Mouse (Mus musculus) limb, embryonic 11.5 days (tissue): ENCODE results near the gene Sema5a. TPM values are rescaled to one million over a fixed set of nuclear protein-coding genes. Genes with fewer than 3 reads are reported as not detected.

Experiments used
- ATAC-seq: fragments of 200-750 bp; cut with Nextera tagmentation; 2 replicates; pipeline ENCODE4 v1.8.0; 2017; ENCODE audit warnings: low read depth; ENCODE audit not compliant: insufficient number of reproducible peaks, low FRiP score, low TSS enrichment
- DNase-seq: peaks from one replicate; pipeline ENCODE4 v3.0.0-alpha.2; 2015; ENCODE audit warnings: low spot score
- H3K27ac ChIP-seq: fragments of 300-500 bp; sonication (generic); replicated peaks from 2 replicates; pipeline ENCODE4 v1.5.1; 2014; ENCODE audit warnings: low read depth, mild to moderate bottlenecking, low read length
- H3K27me3 ChIP-seq: fragments of 300-500 bp; sonication (generic); 2 replicates; pipeline ENCODE4 v1.6.1; 2014; ENCODE audit warnings: mild to moderate bottlenecking, low read length, mixed read lengths; ENCODE audit not compliant: control insufficient read depth, insufficient read depth
- H3K36me3 ChIP-seq: fragments of 300-500 bp; sonication (generic); 2 replicates; pipeline ENCODE4 v1.6.1; 2014; ENCODE audit warnings: mild to moderate bottlenecking, low read length, moderate library complexity, mixed read lengths; ENCODE audit not compliant: control insufficient read depth, insufficient read depth
- H3K4me1 ChIP-seq: fragments of 300-500 bp; sonication (generic); 2 replicates; pipeline ENCODE4 v1.6.1; 2014; ENCODE audit warnings: low read length, mixed read lengths; ENCODE audit not compliant: control insufficient read depth, insufficient read depth
- H3K4me2 ChIP-seq: fragments of 300-500 bp; sonication (generic); 2 replicates; pipeline ENCODE4 v1.6.1; 2014; ENCODE audit warnings: low read depth, mild to moderate bottlenecking, moderate library complexity; ENCODE audit not compliant: severe bottlenecking
- H3K4me3 ChIP-seq: fragments of 300-500 bp; sonication (generic); 2 replicates; pipeline ENCODE4 v1.5.1; 2014; ENCODE audit warnings: low read depth, low read length
- H3K9ac ChIP-seq: fragments of 300-500 bp; sonication (generic); 2 replicates; pipeline ENCODE4 v1.6.1; 2014; ENCODE audit warnings: mild to moderate bottlenecking, low read length
- H3K9me3 ChIP-seq: fragments of 300-500 bp; sonication (generic); 2 replicates; pipeline ENCODE4 v1.6.1; 2016; ENCODE audit warnings: low read length; ENCODE audit not compliant: control insufficient read depth
- WGBS: fragments of 180-500 bp; shearing (Covaris S2); extraction: QIAGEN DNeasy Blood & Tissue Kit; methylation state at CpG from one replicate; pipeline ENCODE4 v1.1.7; 2014; 5-methylcytosine and 5-hydroxymethylcytosine counted together
- polyA plus RNA-seq: library from polyadenylated mRNA; unstranded; fragments of >200 nt; fragmentation: Nextera tagmentation; extraction: Ambion mirVana; gene quantifications from 2 replicates; pipeline ENCODE4 v1.2.1, GENCODE M21; 2014

The Sema5a gene
- polyA plus RNA-seq, 1 experiment from 2014 or later, result 21.4 TPM

DNA sequence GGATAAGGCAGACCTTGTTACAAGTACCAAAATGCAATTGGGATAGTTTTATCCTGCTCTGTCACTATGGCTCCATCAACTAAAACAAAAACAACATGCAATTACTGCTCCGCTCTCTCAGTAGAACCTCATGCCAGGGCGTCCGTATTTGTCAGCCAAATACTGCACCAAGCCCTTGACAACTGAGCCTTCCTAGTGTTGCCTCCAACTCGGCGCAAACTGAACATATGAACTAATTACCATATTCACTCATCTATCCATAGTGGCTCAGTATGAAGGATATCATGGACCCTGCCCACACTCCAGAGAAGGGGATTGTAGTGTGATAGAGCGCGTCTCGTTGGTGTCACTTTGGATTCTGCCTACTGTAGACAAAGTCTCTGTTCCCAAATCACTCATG lies 389.1 kb downstream of the Sema5a start:
- Histone ChIP-seq H3K27me3 (no peaks in the 10 kb centered on the region), H3K9ac (no peak overlapping the region), H3K36me3 (no peaks in the 10 kb centered on the region), H3K9me3 (no peaks in the 10 kb centered on the region), H3K4me1 (no peaks in the 10 kb centered on the region), H3K4me2 (no peak overlapping the region), H3K27ac (no peak overlapping the region), H3K4me3 (no peak overlapping the region)
- DNase-seq (no peak), ATAC-seq (no peak)
- 98% methylated on average over 8 of the region's 8 CpGs for WGBS

DNA sequence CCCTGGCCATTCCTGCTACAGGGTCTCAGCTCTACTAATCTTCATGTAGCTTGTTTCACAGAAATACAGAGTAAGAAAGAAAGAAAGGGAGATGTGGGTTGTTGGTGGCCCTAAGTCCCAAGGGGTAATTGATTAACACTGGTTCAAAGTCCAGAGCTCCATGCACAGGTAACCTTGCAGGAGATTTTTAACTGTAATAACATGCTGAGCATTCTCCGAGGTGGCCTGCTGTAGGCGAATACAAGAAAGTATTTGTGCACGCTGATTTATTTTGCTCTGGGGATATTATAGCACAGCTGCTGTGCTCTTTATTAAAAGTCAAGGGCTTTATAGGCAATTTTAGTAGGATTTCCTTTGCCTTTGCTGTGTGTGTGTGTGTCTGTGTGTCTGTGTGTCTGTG lies 393.3 kb downstream of the Sema5a start:
- Histone ChIP-seq H3K9ac (no peak overlapping the region), H3K27me3 (no peaks in the 10 kb centered on the region), H3K4me1 (no peaks in the 10 kb centered on the region), H3K27ac (no peak overlapping the region), H3K36me3 (no peaks in the 10 kb centered on the region), H3K4me3 (no peak overlapping the region), H3K9me3 (no peaks in the 10 kb centered on the region), H3K4me2 (no peak overlapping the region)
- WGBS, result 62% methylated on average over 3 of the region's 3 CpGs
- ATAC-seq, result no peak
- DNase-seq, result no peak

DNA sequence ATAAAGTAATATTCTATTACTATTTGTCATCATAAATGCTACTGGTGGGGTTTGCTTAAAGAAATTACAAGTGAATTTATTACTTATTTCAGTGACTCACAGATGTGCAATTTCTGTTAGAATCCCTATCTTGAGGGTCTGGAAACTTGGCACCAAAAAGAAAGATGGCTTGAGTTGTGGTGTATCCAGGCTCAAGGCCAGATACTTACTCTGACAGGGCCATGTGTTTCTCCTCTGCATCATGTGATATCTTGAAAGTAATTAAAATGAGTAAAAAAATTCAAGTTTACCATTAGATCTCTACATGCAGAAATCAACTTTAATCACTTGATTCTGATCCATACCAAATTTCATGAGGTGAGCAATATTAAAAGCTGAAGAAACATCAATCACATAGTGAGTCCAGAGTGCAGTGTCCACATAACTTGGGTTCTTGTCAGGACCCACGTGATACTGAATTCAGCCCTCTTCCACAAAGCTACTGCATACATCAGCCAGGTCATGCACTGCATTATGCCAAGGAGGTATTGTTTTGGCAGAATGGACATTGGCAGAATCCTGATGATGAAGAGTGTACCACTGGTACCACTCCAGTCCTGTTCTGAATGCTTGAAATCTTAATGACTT lies 402.6 kb downstream of the Sema5a start:
- Histone ChIP-seq H3K36me3 (no peaks in the 10 kb centered on the region), H3K4me1 (no peaks in the 10 kb centered on the region), H3K27me3 (no peaks in the 10 kb centered on the region), H3K9ac (no peak overlapping the region), H3K4me2 (no peak overlapping the region), H3K27ac (no peak overlapping the region), H3K9me3 (no peaks in the 10 kb centered on the region), H3K4me3 (no peak overlapping the region)
- 71% methylated on average over 1 of the region's 1 CpGs for WGBS
- DNase-seq (no peak), ATAC-seq (no peak)

DNA sequence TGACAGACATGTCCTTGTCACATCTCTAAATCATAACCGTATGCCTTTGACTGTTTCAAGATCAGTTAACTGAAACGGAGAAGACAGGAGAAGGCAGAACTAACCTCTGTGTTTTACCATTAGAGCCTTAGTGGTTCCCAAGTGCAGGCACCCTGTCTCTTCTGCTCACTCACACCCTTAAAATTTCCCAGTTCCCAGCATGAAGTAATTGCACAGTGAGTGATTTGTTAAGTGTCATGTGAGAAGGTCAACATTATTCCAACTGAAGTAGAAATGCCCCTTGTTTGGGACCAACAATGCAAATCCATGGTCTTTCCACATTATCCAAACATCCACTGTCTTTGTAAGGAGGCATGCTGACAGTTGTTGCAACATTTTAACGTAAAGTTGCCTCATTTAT lies 409.4 kb downstream of the Sema5a start:
- H3K4me2 ChIP-seq, result no peak overlapping the region
- ATAC-seq (peak; percentile 70), DNase-seq (peak; percentile 31)
- H3K27me3 ChIP-seq, result no peaks in the 10 kb centered on the region
- no peaks in the 10 kb centered on the region for H3K36me3 ChIP-seq
- no peak overlapping the region for H3K9ac ChIP-seq
- 24% methylated on average over 3 of the region's 3 CpGs for WGBS
- H3K9me3 ChIP-seq, result no peaks in the 10 kb centered on the region
- H3K27ac ChIP-seq, result no peak overlapping the region
- no peaks in the 10 kb centered on the region for H3K4me1 ChIP-seq
- no peak overlapping the region for H3K4me3 ChIP-seq

DNA sequence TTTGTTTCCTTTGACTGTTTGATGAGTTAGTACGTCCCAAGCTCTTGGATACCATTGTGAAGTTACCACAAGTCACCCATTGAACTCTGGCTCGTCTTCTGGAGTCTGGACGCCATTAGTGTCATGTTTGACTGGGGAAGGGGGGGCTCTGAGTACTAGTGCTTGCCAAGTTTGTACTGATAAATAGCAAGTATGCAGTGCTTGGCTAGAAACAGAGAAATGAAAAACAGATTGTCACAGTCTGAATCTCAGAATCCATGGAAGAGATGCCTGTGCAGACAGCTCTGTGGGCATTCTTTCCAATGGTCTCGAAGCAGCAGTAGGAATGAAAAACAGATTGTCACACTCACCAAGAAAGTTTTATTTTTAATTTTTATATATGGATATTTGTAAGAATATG lies 411.4 kb downstream of the Sema5a start:
- Histone ChIP-seq H3K36me3 (no peaks in the 10 kb centered on the region), H3K4me1 (no peaks in the 10 kb centered on the region), H3K9me3 (no peaks in the 10 kb centered on the region), H3K9ac (no peak overlapping the region), H3K27ac (no peak overlapping the region), H3K4me2 (no peak overlapping the region), H3K27me3 (no peaks in the 10 kb centered on the region), H3K4me3 (no peak overlapping the region)
- WGBS, result 49% methylated on average over 4 of the region's 4 CpGs
- no peak for ATAC-seq
- DNase-seq, result no peak

DNA sequence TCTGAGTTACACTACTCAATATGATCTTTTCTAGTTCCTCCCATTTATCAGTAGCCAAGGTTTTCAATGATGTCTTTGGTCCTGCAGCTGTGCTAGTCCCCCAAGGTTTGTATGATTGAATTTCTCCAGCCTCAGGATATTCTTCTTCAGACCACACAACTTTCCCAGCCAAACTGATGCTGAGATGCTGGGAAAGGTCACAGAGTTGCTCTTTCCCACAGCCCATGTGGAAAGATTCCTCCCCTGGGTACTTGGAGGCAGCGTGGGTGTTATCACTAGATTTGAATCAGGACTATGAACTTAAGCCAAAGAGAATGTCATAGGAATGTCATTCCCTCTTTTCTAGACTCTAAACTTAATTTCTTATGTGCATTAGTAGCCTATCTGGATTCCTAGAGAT lies 431.8 kb downstream of the Sema5a start:
- no peak overlapping the region for H3K9ac ChIP-seq
- 88% methylated on average over 1 of the region's 1 CpGs for WGBS
- H3K4me1 ChIP-seq, result no peaks in the 10 kb centered on the region
- no peak for DNase-seq
- no peak overlapping the region for H3K4me3 ChIP-seq
- no peaks in the 10 kb centered on the region for H3K9me3 ChIP-seq
- no peaks in the 10 kb centered on the region for H3K36me3 ChIP-seq
- no peaks in the 10 kb centered on the region for H3K27me3 ChIP-seq
- no peak overlapping the region for H3K4me2 ChIP-seq
- H3K27ac ChIP-seq, result no peak overlapping the region
- no peak for ATAC-seq

DNA sequence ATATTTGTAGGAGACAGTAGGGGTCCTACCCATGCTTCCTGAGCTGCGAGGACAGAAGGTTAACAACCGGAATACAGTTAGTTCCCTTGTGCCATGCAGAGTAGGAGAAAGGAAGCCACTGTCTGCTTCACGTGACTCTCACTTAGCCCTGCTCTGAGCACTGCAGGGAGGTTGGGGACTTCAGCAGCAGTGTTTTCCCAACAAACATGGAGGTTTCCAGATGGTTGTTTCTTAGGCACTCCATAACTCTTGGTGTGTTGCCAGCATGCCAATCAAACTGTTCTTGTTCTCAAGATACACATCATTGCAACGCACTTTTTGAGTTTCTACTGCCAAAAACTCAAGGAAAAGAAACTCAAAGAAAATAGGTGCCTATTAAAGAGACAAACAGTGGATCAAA lies 440.5 kb downstream of the Sema5a start:
- Histone ChIP-seq H3K9me3 (no peaks in the 10 kb centered on the region), H3K4me3 (no peak overlapping the region), H3K9ac (no peak overlapping the region), H3K36me3 (no peaks in the 10 kb centered on the region), H3K4me1 (no peaks in the 10 kb centered on the region), H3K27me3 (no peaks in the 10 kb centered on the region), H3K4me2 (no peak overlapping the region), H3K27ac (no peak overlapping the region)
- no peak for DNase-seq
- ATAC-seq, result no peak
- 86% methylated on average over 4 of the region's 4 CpGs for WGBS

DNA sequence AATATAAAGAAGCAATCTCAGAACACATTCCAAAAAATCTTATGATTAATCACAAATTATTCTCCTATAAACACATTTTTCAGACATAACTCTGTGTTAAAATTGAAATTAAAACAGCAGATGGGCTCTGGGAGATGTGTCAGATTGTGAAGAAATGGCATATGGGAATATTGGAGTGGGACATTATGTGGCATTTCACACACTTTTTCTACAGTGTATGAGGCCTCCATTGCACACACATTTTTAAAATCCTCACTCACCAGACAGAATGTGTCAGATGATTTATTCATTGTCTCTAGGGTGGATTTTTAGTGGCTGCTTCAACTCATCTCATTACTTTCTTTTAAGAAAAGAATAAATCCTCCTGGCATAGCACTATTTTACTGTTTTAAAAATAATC lies 446.4 kb downstream of the Sema5a start:
- H3K36me3 ChIP-seq, result no peaks in the 10 kb centered on the region
- no peak overlapping the region for H3K4me3 ChIP-seq
- ATAC-seq (no peak), DNase-seq (no peak)
- no peak overlapping the region for H3K4me2 ChIP-seq
- H3K27me3 ChIP-seq, result no peaks in the 10 kb centered on the region
- no peak overlapping the region for H3K9ac ChIP-seq
- no peak overlapping the region for H3K27ac ChIP-seq
- H3K4me1 ChIP-seq, result no peaks in the 10 kb centered on the region
- no peaks in the 10 kb centered on the region for H3K9me3 ChIP-seq

DNA sequence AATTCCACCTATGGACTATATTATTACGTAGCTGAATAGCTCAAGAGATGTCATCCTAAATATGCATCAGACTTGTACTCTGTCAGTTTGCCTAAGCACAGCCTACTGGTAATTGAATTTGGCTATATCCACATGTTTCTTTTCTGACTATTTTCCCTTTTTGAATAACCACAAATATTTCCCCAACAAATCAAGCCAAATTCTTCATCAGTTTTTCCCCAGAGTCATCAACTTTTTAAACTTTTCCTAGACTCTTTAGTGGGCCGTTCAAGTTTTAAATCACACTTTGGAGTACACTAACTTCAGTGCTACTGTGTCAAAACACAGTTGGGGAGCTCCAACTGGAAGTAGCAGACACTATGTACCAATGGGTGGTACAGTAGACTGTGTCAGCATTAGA lies 448.4 kb downstream of the Sema5a start:
- no peaks in the 10 kb centered on the region for H3K36me3 ChIP-seq
- no peaks in the 10 kb centered on the region for H3K9me3 ChIP-seq
- H3K4me2 ChIP-seq, result no peak overlapping the region
- ATAC-seq (no peak), DNase-seq (no peak)
- H3K27ac ChIP-seq, result no peak overlapping the region
- H3K9ac ChIP-seq, result no peak overlapping the region
- WGBS, result 95% methylated on average over 2 of the region's 2 CpGs
- no peak overlapping the region for H3K4me3 ChIP-seq
- no peaks in the 10 kb centered on the region for H3K27me3 ChIP-seq
- H3K4me1 ChIP-seq, result no peaks in the 10 kb centered on the region
